In the genomic region with DNA sequence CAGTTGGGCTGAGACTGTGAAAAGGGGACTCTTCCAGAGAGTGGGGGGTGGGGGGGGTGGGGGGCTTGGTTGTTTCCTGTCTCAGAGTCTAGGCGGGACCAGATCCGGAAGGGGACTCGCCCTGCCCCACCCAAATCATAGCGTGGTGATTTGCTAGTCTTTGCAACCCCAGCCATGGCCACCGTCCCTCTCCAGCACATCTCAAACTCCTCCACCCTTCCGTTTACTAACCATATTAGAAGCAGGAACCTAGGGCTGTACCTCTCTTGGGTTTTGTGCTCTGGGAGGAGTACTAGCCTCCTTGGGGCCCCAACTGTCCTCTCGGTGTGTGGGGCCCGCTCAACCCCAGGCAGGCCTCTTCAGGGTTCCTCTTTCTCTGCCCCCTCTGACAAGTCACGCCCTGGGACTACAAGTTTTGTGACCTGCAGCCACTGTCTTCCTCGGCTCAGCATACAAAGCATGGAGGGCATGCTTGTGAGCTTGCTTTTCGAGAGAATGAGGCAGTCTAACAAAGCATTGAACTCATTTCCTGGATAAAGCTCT, we compare ENCODE assay signal across 11 mouse cellular contexts. TPM values are rescaled to one million over a fixed set of nuclear protein-coding genes. Genes with fewer than 3 reads are reported as not detected.
DNase-seq lines count a peak whose midpoint lies in the region; ATAC-seq and TF ChIP-seq lines count a peak whose summit lies in the region.
"Had no signal": no experiment of that assay in that cellular context is flagged by ENCODE, and none has a peak within 500 bp of the region (broad histone marks: within the 10 kb centered on the region; RNA-seq: fewer than 3 reads in every experiment).

No protein-coding gene starts in this region.

- WGBS in heart, embryonic 10.5 days = 72% methylated on average over 11 of the region's 11 CpGs
- WGBS in liver, postnatal 0 days (ENCODE audit: insufficient replicate concordance) = 24% methylated on average over 11 of the region's 11 CpGs
- WGBS in stomach, embryonic 16.5 days = 64% methylated on average over 11 of the region's 11 CpGs
- WGBS in midbrain, embryonic 15.5 days = 79% methylated on average over 11 of the region's 11 CpGs
- WGBS in hindbrain, embryonic 13.5 days = 75% methylated on average over 11 of the region's 11 CpGs

- H3K4me2 ChIP-seq in liver, postnatal 0 days (ENCODE audit: low read depth, low read length) = peak overlapping the region; percentile 71
- H3K4me2 ChIP-seq in stomach, embryonic 16.5 days (ENCODE audit: low read depth, low read length) = no peak overlapping the region
- H3K4me2 ChIP-seq in midbrain, embryonic 15.5 days = no peak overlapping the region
- no peak overlapping the region for H3K4me2 ChIP-seq in hindbrain, embryonic 13.5 days
- H3K4me2 ChIP-seq: limb, embryonic 13.5 days; neural tube, embryonic 15.5 days had no signal

- TF ChIP-seq EP300 in liver, postnatal 0 days (IDR thresholded peaks at IDR 0.05; ENCODE audit: low read depth) = no peak

- H3K4me3 ChIP-seq in heart, embryonic 10.5 days = no peak overlapping the region
- H3K4me3 ChIP-seq in liver, postnatal 0 days (ENCODE audit: low read depth, low read length) = peak overlapping the region; percentile 50
- peak overlapping the region; percentile 6; the same call in 1 of the 2 replicates for H3K4me3 ChIP-seq in stomach, embryonic 16.5 days (replicated peaks; ENCODE audit: low read length)
- H3K4me3 ChIP-seq in midbrain, embryonic 15.5 days = no peak overlapping the region
- H3K4me3 ChIP-seq in hindbrain, embryonic 13.5 days = no peak overlapping the region
- H3K4me3 ChIP-seq: limb, embryonic 13.5 days; neural tube, embryonic 15.5 days had no signal

- ATAC-seq in activated CD4-positive, CD25-positive, alpha-beta regulatory T cell, adult 4 months = peak; percentile 50
- peak; percentile 59 for ATAC-seq in liver, postnatal 0 days
- no peak for ATAC-seq in stomach, embryonic 16.5 days (ENCODE audit: insufficient read depth, low FRiP score)
- no peak for ATAC-seq in midbrain, embryonic 15.5 days (replicated peaks)
- ATAC-seq in hindbrain, embryonic 13.5 days (ENCODE audit: low FRiP score) = no peak

- H3K27me3 ChIP-seq in heart, embryonic 10.5 days (ENCODE audit: insufficient read depth, poor library complexity, severe bottlenecking) = no peaks in the 10 kb centered on the region; the same call in 1 of the 2 replicates
- H3K27me3 ChIP-seq in liver, postnatal 0 days (ENCODE audit: insufficient read depth, low read length) = no peaks in the 10 kb centered on the region
- no peaks in the 10 kb centered on the region for H3K27me3 ChIP-seq in stomach, embryonic 16.5 days (ENCODE audit: control insufficient read depth, insufficient read depth, low read length)
- H3K27me3 ChIP-seq in midbrain, embryonic 15.5 days (replicated peaks) = no peaks in the 10 kb centered on the region
- H3K27me3 ChIP-seq in hindbrain, embryonic 13.5 days = no peaks in the 10 kb centered on the region
- H3K27me3 ChIP-seq: limb, embryonic 13.5 days; neural tube, embryonic 15.5 days had no signal

- peaks cover 9% of the 10 kb centered on the region for H3K36me3 ChIP-seq in heart, embryonic 10.5 days
- H3K36me3 ChIP-seq in liver, postnatal 0 days (replicated peaks; ENCODE audit: insufficient read depth, low read length) = peaks cover 13% of the 10 kb centered on the region; the same call in 1 of the 2 replicates
- peaks cover 11% of the 10 kb centered on the region; the same call in 1 of the 2 replicates for H3K36me3 ChIP-seq in stomach, embryonic 16.5 days (ENCODE audit: control insufficient read depth, insufficient read depth, low read length)
- peaks cover 5% of the 10 kb centered on the region; the same call in 1 of the 2 replicates for H3K36me3 ChIP-seq in midbrain, embryonic 15.5 days (replicated peaks)
- peaks cover 10% of the 10 kb centered on the region for H3K36me3 ChIP-seq in hindbrain, embryonic 13.5 days

- peak overlapping the region; percentile 41 for H3K9ac ChIP-seq in liver, postnatal 0 days (replicated peaks)
- H3K9ac ChIP-seq in stomach, embryonic 16.5 days (ENCODE audit: low read length) = no peak overlapping the region
- no peak overlapping the region for H3K9ac ChIP-seq in midbrain, embryonic 15.5 days
- no peak overlapping the region for H3K9ac ChIP-seq in hindbrain, embryonic 13.5 days
- H3K9ac ChIP-seq: limb, embryonic 13.5 days; neural tube, embryonic 15.5 days had no signal

- no peak overlapping the region for H3K27ac ChIP-seq in heart, embryonic 10.5 days
- peak overlapping the region; percentile 89 for H3K27ac ChIP-seq in liver, postnatal 0 days (ENCODE audit: low read depth)
- no peak overlapping the region for H3K27ac ChIP-seq in stomach, embryonic 16.5 days (ENCODE audit: low read length)
- H3K27ac ChIP-seq in midbrain, embryonic 15.5 days = no peak overlapping the region
- H3K27ac ChIP-seq in hindbrain, embryonic 13.5 days = no peak overlapping the region
- H3K27ac ChIP-seq: limb, embryonic 13.5 days; neural tube, embryonic 15.5 days had no signal

- intact Hi-C loops in left cerebral cortex, postnatal 36 days (cut with DNase I) = no loop called here

- peak; percentile 93 for DNase-seq in heart, adult 11 months
- DNase-seq in heart, embryonic 10.5 days (ENCODE audit: low spot score) = no peak
- DNase-seq in liver, postnatal 0 days = peak; percentile 63
- no peak for DNase-seq in left cerebral cortex, postnatal 36 days (ENCODE audit: low spot score in 2 of 2)
- DNase-seq: gastrocnemius, postnatal 36 days had no signal

- H3K4me1 ChIP-seq in heart, embryonic 10.5 days = peaks cover 6% of the 10 kb centered on the region
- no peaks in the 10 kb centered on the region; the same call in 1 of the 2 replicates for H3K4me1 ChIP-seq in liver, postnatal 0 days (ENCODE audit: insufficient read depth)
- H3K4me1 ChIP-seq in stomach, embryonic 16.5 days (ENCODE audit: control insufficient read depth, insufficient read depth, low read length) = no peaks in the 10 kb centered on the region
- no peaks in the 10 kb centered on the region for H3K4me1 ChIP-seq in midbrain, embryonic 15.5 days
- no peaks in the 10 kb centered on the region for H3K4me1 ChIP-seq in hindbrain, embryonic 13.5 days (replicated peaks)
- H3K4me1 ChIP-seq: limb, embryonic 13.5 days; neural tube, embryonic 15.5 days had no signal

- TF ChIP-seq CTCF in liver, postnatal 0 days (IDR thresholded peaks at IDR 0.05; ENCODE audit: low read depth) = no peak

- H3K9me3 ChIP-seq in heart, embryonic 10.5 days = no peaks in the 10 kb centered on the region
- H3K9me3 ChIP-seq in liver, postnatal 0 days (ENCODE audit: low read length) = no peaks in the 10 kb centered on the region
- no peaks in the 10 kb centered on the region for H3K9me3 ChIP-seq in stomach, embryonic 16.5 days (replicated peaks; ENCODE audit: control insufficient read depth, low read length)
- H3K9me3 ChIP-seq in midbrain, embryonic 15.5 days = no peaks in the 10 kb centered on the region
- H3K9me3 ChIP-seq in hindbrain, embryonic 13.5 days = no peaks in the 10 kb centered on the region
- H3K9me3 ChIP-seq: limb, embryonic 13.5 days; neural tube, embryonic 15.5 days had no signal

RNA-seq across cellular contexts. Expression of a gene that starts 1.2 kb away (rescaled TPM):
- 0.69 and 1.6 TPM in 2 replicates for polyA plus RNA-seq in heart, embryonic 10.5 days (2016; fragmentation: Nextera tagmentation; extraction: Ambion mirVana)
- polyA plus RNA-seq in activated CD4-positive, CD25-positive, alpha-beta regulatory T cell, adult 4 months (2017; shearing (Covaris generic)) = 100 to 1,000 TPM; 138 to 145 TPM
- 8.2 and 9.4 TPM in 2 replicates for polyA plus RNA-seq in liver, postnatal 0 days (2015; fragmentation: Nextera tagmentation; extraction: Ambion mirVana)
- polyA plus RNA-seq in stomach, embryonic 16.5 days (2015; fragmentation: Nextera tagmentation; extraction: Ambion mirVana) = 3.5 and 3.9 TPM in 2 replicates
- 0.23 and 0.54 TPM in 2 replicates for polyA plus RNA-seq in midbrain, embryonic 15.5 days (2015; fragmentation: Nextera tagmentation; extraction: Ambion mirVana)
- total RNA-seq in left cerebral cortex, postnatal 36 days (2021) = 1 to 10 TPM in 1 of 2 experiments, under 1 TPM in 1; 0.57 to 1.3 TPM
- polyA plus RNA-seq in hindbrain, embryonic 13.5 days (2015; fragmentation: Nextera tagmentation; extraction: Ambion mirVana) = 0.42 and 0.48 TPM in 2 replicates

RNA-seq across cellular contexts. Expression of a gene that starts 27.1 kb away (rescaled TPM):
- 86.1 and 108 TPM in 2 replicates for polyA plus RNA-seq in heart, embryonic 10.5 days (2016; fragmentation: Nextera tagmentation; extraction: Ambion mirVana)
- 100 to 1,000 TPM; 136 TPM for polyA plus RNA-seq in activated CD4-positive, CD25-positive, alpha-beta regulatory T cell, adult 4 months (2017; shearing (Covaris generic))
- 33.9 and 34.9 TPM in 2 replicates for polyA plus RNA-seq in liver, postnatal 0 days (2015; fragmentation: Nextera tagmentation; extraction: Ambion mirVana)
- polyA plus RNA-seq in stomach, embryonic 16.5 days (2015; fragmentation: Nextera tagmentation; extraction: Ambion mirVana) = 64.9 and 66.5 TPM in 2 replicates
- 90.5 and 96.6 TPM in 2 replicates for polyA plus RNA-seq in midbrain, embryonic 15.5 days (2015; fragmentation: Nextera tagmentation; extraction: Ambion mirVana)
- 10 to 100 TPM; 56.1 to 64.1 TPM for total RNA-seq in left cerebral cortex, postnatal 36 days (2021)
- 94.1 and 99.0 TPM in 2 replicates for polyA plus RNA-seq in hindbrain, embryonic 13.5 days (2015; fragmentation: Nextera tagmentation; extraction: Ambion mirVana)

RNA-seq across cellular contexts. Expression of a gene that starts 43.8 kb away (rescaled TPM):
- polyA plus RNA-seq in heart, embryonic 10.5 days (2016; fragmentation: Nextera tagmentation; extraction: Ambion mirVana) = 21.0 and 24.4 TPM in 2 replicates
- polyA plus RNA-seq in activated CD4-positive, CD25-positive, alpha-beta regulatory T cell, adult 4 months (2017; shearing (Covaris generic)) = 10 to 100 TPM; 20.4 to 21.9 TPM
- polyA plus RNA-seq in liver, postnatal 0 days (2015; fragmentation: Nextera tagmentation; extraction: Ambion mirVana) = 5.6 and 6.1 TPM in 2 replicates
- polyA plus RNA-seq in stomach, embryonic 16.5 days (2015; fragmentation: Nextera tagmentation; extraction: Ambion mirVana) = 30.9 and 31.0 TPM in 2 replicates
- 11.3 and 11.4 TPM in 2 replicates for polyA plus RNA-seq in midbrain, embryonic 15.5 days (2015; fragmentation: Nextera tagmentation; extraction: Ambion mirVana)
- total RNA-seq in left cerebral cortex, postnatal 36 days (2021) = 100 to 1,000 TPM; 283 to 295 TPM
- polyA plus RNA-seq in hindbrain, embryonic 13.5 days (2015; fragmentation: Nextera tagmentation; extraction: Ambion mirVana) = 12.6 and 13.0 TPM in 2 replicates

Comparison
In these comparisons a context has a peak if more than half of its experiments do, and no peak if none do; other contexts are left out.
1. DNase-seq: peak in heart, adult 11 months (single experiment) and liver, postnatal 0 days (single experiment); none in heart, embryonic 10.5 days (single experiment) and left cerebral cortex, postnatal 36 days (0 of 2).
2. H3K4me3 ChIP-seq: peak in liver, postnatal 0 days (single experiment) and stomach, embryonic 16.5 days (single experiment); none in heart, embryonic 10.5 days (single experiment), midbrain, embryonic 15.5 days (single experiment) and hindbrain, embryonic 13.5 days (single experiment).
3. ATAC-seq: peak in activated CD4-positive, CD25-positive, alpha-beta regulatory T cell, adult 4 months (single experiment) and liver, postnatal 0 days (single experiment); none in stomach, embryonic 16.5 days (single experiment), midbrain, embryonic 15.5 days (single experiment) and hindbrain, embryonic 13.5 days (single experiment).
4. RNA of a gene that starts 1.2 kb away (polyA plus RNA-seq): 138 to 145 TPM in activated CD4-positive, CD25-positive, alpha-beta regulatory T cell, adult 4 months; 8.2 to 9.4 TPM in liver, postnatal 0 days, 3.5 to 3.9 TPM in stomach, embryonic 16.5 days, 0.69 to 1.6 TPM in heart, embryonic 10.5 days, 0.42 to 0.48 TPM in hindbrain, embryonic 13.5 days and 0.23 to 0.54 TPM in midbrain, embryonic 15.5 days; every median in the first group is over 10 times any median in the second.